Mouse (Mus musculus): ENCODE measurements around the gene Mapk6. TPM values are rescaled to one million over a fixed set of nuclear protein-coding genes. Genes with fewer than 3 reads are reported as not detected.
"Not testable (repeated sequence)": the region's sequence is repeated elsewhere in the genome, so short reads cannot be mapped to it uniquely, and the experiment has no call there.

Gene Mapk6
- 63.7 and 67.3 TPM in 2 replicates for polyA plus RNA-seq (2014; fragmentation: Nextera tagmentation; extraction: Ambion mirVana)

- H3K27me3 ChIP-seq (ENCODE audit: insufficient read depth, low read length) = no peaks in the 10 kb centered on the region
- H3K9me3 ChIP-seq (ENCODE audit: low read depth, low read length) = no peaks in the 10 kb centered on the region
- peak within 1 kb of the TSS; percentile 99 for H3K27ac ChIP-seq (ENCODE audit: low read depth)
- no peaks in the 10 kb centered on the region for H3K36me3 ChIP-seq (ENCODE audit: insufficient read depth)
- peak within 1 kb of the TSS; percentile 85 for H3K4me2 ChIP-seq
- peak within 1 kb of the TSS; percentile 92 for H3K9ac ChIP-seq
- peak; percentile 97 for DNase-seq
- TF ChIP-seq CTCF (IDR thresholded peaks at IDR 0.05; ENCODE audit: low read depth) = no peak
- ATAC-seq (ENCODE audit: insufficient read depth) = peak; percentile 93
- peaks cover 8% of the 10 kb centered on the region for H3K4me1 ChIP-seq (ENCODE audit: insufficient read depth)
- WGBS = under 1% methylated on average over 57 of the region's 58 CpGs
- peak within 1 kb of the TSS; percentile 84 for H3K4me3 ChIP-seq (ENCODE audit: low read depth, low read length)
Measured at GRCm38 (mm10) chr9:75409852-75410378, at the start of gene Mapk6. TSS of gene Mapk6 (minus strand) at chr9:75410005.

- no peak for ATAC-seq (ENCODE audit: insufficient read depth)
- Histone ChIP-seq H3K27ac (ENCODE audit: low read depth) (no peak overlapping the region), H3K27me3 (ENCODE audit: insufficient read depth, low read length) (no peaks in the 10 kb centered on the region), H3K4me3 (ENCODE audit: low read depth, low read length) (no peak overlapping the region), H3K9me3 (ENCODE audit: low read depth, low read length) (no peaks in the 10 kb centered on the region), H3K4me2 (no peak overlapping the region), H3K9ac (no peak overlapping the region), H3K4me1 (ENCODE audit: insufficient read depth) (no peaks in the 10 kb centered on the region), H3K36me3 (ENCODE audit: insufficient read depth) (peaks cover 97% of the 10 kb centered on the region)
- TF ChIP-seq CTCF (IDR thresholded peaks at IDR 0.05; ENCODE audit: low read depth) = no peak
- 69% methylated on average over 10 of the region's 10 CpGs for WGBS
- DNase-seq = no peak
Measured at GRCm38 (mm10) chr9:75455684-75456083, 45.9 kb upstream of the Mapk6 start.

- Histone ChIP-seq H3K9ac (no peak overlapping the region), H3K9me3 (ENCODE audit: low read depth, low read length) (no peaks in the 10 kb centered on the region), H3K4me3 (ENCODE audit: low read depth, low read length) (no peak overlapping the region), H3K27me3 (ENCODE audit: insufficient read depth, low read length) (no peaks in the 10 kb centered on the region), H3K4me1 (ENCODE audit: insufficient read depth) (no peaks in the 10 kb centered on the region), H3K4me2 (no peak overlapping the region), H3K27ac (ENCODE audit: low read depth) (no peak overlapping the region), H3K36me3 (ENCODE audit: insufficient read depth) (peaks cover 91% of the 10 kb centered on the region)
- 83% methylated on average over 2 of the region's 2 CpGs for WGBS
- no peak for DNase-seq
- ATAC-seq (ENCODE audit: insufficient read depth) = no peak
- no peak for TF ChIP-seq CTCF (IDR thresholded peaks at IDR 0.05; ENCODE audit: low read depth)
Measured at GRCm38 (mm10) chr9:75453994-75454393, 44.2 kb upstream of the Mapk6 start.

GRCm38 (mm10) chr9:75448021-75448420 lies 38.2 kb upstream of the Mapk6 start:
- Histone ChIP-seq H3K27ac (ENCODE audit: low read depth) (no peak overlapping the region), H3K27me3 (ENCODE audit: insufficient read depth, low read length) (no peaks in the 10 kb centered on the region), H3K4me3 (ENCODE audit: low read depth, low read length) (no peak overlapping the region), H3K9ac (no peak overlapping the region), H3K4me1 (ENCODE audit: insufficient read depth) (no peaks in the 10 kb centered on the region), H3K36me3 (ENCODE audit: insufficient read depth) (peaks cover 69% of the 10 kb centered on the region), H3K9me3 (ENCODE audit: low read depth, low read length) (no peaks in the 10 kb centered on the region), H3K4me2 (no peak overlapping the region)
- DNase-seq (no peak), ATAC-seq (ENCODE audit: insufficient read depth) (no peak)
- no peak for TF ChIP-seq CTCF (IDR thresholded peaks at IDR 0.05; ENCODE audit: low read depth)
- 83% methylated on average over 3 of the region's 3 CpGs for WGBS

GRCm38 (mm10) chr9:75446574-75446973 lies 36.8 kb upstream of the Mapk6 start:
- H3K4me3 ChIP-seq (ENCODE audit: low read depth, low read length); H3K27me3 ChIP-seq (ENCODE audit: insufficient read depth, low read length); H3K4me1 ChIP-seq (ENCODE audit: insufficient read depth); ATAC-seq (ENCODE audit: insufficient read depth); H3K9me3 ChIP-seq (ENCODE audit: low read depth, low read length); H3K9ac ChIP-seq; H3K27ac ChIP-seq (ENCODE audit: low read depth); DNase-seq; H3K4me2 ChIP-seq: not testable (repeated sequence)
- 82% methylated on average over 10 of the region's 10 CpGs for WGBS
- peaks cover 56% of the 10 kb centered on the region for H3K36me3 ChIP-seq (ENCODE audit: insufficient read depth)

GRCm38 (mm10) chr9:75444981-75445380 lies 35.2 kb upstream of the Mapk6 start:
- Histone ChIP-seq H3K36me3 (ENCODE audit: insufficient read depth) (peaks cover 47% of the 10 kb centered on the region), H3K27me3 (ENCODE audit: insufficient read depth, low read length) (no peaks in the 10 kb centered on the region), H3K4me1 (ENCODE audit: insufficient read depth) (peaks cover 7% of the 10 kb centered on the region; the same call in 1 of the 2 replicates), H3K9ac (no peak overlapping the region), H3K9me3 (ENCODE audit: low read depth, low read length) (no peaks in the 10 kb centered on the region), H3K4me2 (no peak overlapping the region), H3K27ac (ENCODE audit: low read depth) (no peak overlapping the region), H3K4me3 (ENCODE audit: low read depth, low read length) (no peak overlapping the region)
- no peak for TF ChIP-seq CTCF (IDR thresholded peaks at IDR 0.05; ENCODE audit: low read depth)
- ATAC-seq (ENCODE audit: insufficient read depth) (no peak), DNase-seq (no peak)
- WGBS = 82% methylated on average over 15 of the region's 15 CpGs

GRCm38 (mm10) chr9:75441691-75442131 lies 31.9 kb upstream of the Mapk6 start:
- Histone ChIP-seq H3K36me3 (ENCODE audit: insufficient read depth) (peaks cover 15% of the 10 kb centered on the region), H3K4me2 (peak overlapping the region; percentile 87), H3K4me3 (ENCODE audit: low read depth, low read length) (peak overlapping the region; percentile 72), H3K9ac (peak overlapping the region; percentile 75), H3K9me3 (ENCODE audit: low read depth, low read length) (no peaks in the 10 kb centered on the region), H3K4me1 (ENCODE audit: insufficient read depth) (peaks cover 7% of the 10 kb centered on the region; the same call in 1 of the 2 replicates), H3K27ac (ENCODE audit: low read depth) (peak overlapping the region; percentile 82), H3K27me3 (ENCODE audit: insufficient read depth, low read length) (no peaks in the 10 kb centered on the region)
- peak; percentile 40 for TF ChIP-seq CTCF (IDR thresholded peaks at IDR 0.05; ENCODE audit: low read depth)
- ATAC-seq (ENCODE audit: insufficient read depth) = peak; percentile 84
- no peak for DNase-seq
- WGBS = under 1% methylated on average over 31 of the region's 31 CpGs
